Mouse (Mus musculus): ENCODE data around the gene Lrpap1.

The Lrpap1 gene

DNA sequence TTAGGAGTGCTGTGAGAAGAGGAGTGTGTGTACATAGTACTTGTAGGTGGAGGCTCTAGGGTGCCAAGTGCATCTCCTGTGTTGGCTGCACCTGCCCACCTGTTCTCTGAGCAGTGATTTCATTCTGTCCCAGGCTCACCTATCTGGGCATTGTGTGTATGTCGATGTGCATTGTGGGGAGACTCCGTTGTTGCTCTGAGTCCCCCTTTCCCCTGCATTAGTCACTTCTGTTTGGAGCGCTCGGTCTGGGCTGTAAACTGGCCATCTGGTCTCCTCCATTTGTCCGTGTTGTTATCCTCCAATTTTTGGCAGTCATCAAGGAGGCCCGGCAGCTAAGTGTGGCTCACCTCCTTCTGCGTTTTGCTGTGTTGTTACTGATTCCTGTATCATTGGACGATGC lies 14.5 kb upstream of the Lrpap1 start:
- no peak for DNase-seq (ENCODE audit: low spot score)

DNA sequence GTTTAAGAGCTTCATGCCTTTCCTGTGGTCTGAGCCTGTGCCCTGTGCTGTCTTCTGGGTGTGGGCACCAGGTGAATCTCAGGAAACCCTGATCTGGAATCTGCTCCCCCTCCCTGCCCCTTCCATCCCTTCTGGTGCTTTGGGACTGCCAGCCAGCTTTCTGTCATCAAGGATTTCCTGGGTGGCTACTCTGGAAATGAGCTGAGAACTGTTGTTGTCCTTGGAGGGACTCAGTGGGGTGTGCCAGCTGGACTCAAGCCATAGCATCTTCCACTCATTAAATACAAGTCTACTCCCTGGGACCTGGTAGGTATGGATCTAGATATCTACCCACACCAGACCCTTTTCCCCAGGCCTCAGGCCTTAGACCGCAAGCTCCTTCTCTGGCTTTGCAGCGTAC lies 12.9 kb upstream of the Lrpap1 start:
- no peak for DNase-seq (ENCODE audit: low spot score)

DNA sequence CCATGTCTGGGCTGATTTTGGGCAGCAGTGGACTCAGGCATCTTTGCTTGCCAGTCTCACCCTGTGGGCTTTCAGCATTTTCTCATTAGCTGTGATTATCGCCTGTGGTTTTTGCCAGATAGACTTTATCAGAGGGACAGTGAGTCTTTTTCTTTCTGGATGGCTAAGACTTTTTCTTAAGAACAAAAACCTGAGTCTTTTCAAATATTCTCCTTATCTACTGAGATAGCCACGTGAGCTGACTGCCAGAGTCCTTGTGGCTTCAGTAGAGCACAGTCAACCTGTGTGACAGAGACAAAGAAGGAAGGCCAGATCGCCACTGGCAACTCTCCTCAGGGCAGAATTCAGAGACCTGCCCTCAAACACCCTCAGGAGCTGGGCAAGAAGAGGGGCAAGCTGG lies 12.1 kb upstream of the Lrpap1 start:
- DNase-seq (ENCODE audit: low spot score): no peak

DNA sequence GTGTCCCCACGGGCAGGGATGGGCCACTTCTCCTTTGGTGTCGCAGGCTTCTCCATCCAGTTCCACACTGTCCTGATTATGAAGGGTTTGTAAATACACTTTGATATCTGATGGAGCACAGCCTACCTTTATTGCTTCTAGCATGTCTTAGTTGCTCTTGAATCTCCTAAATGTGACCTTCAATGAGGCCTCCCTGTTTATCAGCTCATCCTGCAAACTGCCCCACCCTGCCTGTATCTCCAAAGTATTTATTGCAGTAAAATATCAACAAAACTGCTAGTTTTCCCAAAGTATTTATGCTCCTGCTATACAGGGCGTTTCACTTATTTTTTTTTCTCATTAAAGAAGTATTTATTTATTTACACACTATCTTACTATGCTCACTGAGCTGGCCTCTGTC lies 10.4 kb upstream of the Lrpap1 start:
- no peak for DNase-seq (ENCODE audit: low spot score)

DNA sequence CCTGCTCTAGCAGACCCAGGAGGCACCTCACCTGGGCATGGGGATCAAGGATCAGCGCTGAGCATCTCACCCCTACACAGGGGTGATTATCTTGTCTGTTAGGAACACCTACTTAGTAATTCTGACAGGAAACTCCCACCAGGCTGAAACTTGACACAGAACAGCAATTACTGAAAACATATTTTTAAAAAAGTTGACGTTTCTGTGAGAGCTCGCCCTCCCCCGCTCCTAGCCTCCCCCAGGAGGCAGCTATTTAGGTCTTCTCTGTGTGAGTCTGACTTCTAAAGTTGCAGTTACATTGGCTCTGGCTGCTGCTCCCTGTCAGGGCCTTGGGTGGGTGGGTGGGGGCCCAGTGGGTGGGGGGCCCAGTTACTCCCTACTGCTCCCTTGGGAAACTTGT lies 6.9 kb upstream of the Lrpap1 start:
- no peak for DNase-seq (ENCODE audit: low spot score)

DNA sequence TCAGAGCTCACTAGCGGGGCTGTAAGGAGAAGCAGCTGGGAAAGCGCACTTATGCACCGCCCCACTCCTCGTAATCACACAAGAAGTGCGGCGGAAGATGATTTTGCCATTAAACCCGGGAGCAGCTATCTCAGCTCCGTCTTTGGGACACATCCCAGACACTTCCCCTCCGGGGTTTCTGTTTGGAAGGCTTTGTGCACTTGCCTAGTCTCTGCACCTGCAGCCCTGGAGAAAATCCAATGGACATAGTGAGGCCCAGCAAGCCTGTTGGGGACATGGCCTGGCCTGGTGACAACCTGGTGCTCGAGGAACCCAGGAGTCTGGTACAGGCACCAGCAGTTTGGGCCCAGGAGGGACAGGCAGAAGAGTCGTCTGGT lies 344 bp upstream of the Lrpap1 start:
- no peak for DNase-seq (ENCODE audit: low spot score)

DNA sequence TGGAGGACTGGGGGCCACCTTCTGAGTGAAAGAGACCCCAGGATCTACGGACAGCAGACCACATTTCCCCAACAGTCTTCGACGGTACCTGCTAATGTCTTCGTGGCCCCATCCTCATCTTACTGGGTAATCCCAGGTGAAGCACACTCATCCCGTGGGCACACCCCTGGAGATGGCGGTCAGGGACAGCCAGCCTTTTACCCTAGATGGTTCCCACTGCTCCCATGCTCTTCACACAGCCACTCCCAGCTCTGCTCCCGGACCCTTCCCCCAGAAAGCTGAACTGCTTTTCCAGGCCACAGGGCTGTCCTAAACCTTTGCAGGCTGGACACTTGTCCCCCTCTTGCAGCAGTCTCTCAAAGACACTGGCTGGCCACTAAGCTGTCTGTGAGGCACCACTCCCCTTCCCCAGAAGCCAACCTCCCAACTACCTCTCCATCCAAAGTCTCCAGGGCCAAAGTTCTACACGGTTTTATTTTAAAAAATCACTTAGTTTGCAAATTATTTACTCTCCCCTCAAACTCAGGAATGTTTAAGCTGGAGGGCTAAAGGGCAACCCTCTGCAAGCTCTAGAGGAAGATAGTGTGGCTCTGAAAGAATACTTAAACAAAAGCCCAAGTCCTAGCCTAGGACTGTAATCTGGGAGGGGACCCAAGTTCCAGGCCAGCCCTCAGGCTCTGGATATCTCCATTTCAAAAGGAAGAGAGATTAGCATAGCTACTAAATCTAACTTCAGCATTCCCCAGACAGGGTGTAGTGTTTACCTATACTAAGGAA lies 1.2 kb downstream of the Lrpap1 start:
- no peak for DNase-seq (ENCODE audit: low spot score)

DNA sequence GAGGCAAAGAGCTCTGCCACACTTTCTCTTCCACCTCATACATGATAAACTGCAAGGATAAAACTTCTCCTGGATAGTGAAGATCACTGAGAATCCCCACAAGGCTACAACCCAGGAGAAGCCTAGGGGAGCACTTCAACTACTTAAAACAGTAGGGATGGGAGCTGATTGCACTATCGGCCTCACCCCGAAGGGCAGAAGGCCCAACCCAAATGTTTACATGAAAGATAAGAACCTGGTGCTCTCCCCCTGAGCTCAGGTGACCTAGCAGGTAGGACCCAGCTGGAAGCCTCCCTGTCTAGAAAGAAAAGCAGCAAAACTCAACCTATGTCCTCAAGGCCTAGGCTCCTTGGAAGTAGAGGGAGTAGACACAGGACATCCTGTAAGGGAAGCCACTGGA lies 2.0 kb downstream of the Lrpap1 start:
- DNase-seq (ENCODE audit: low spot score): no peak

DNA sequence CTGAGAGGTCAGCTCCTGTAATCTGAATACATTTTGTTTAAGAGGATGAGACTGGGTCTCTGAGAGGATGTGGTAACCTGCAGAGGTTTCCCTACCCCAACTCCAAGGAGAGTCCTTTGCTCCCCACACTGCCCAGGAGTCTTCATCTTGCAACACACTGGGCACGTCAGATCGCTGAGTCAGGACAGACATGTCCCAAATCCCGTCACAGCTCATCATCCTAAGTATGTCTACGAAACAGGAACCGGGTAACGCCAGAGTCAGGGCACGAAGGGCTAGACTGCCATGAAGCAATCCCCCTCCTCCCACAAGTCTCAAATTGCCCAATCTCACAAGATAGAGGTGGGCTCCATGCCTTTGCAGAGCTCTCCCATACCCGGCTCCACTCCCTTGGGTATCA lies 2.5 kb downstream of the Lrpap1 start:
- DNase-seq (ENCODE audit: low spot score): no peak

DNA sequence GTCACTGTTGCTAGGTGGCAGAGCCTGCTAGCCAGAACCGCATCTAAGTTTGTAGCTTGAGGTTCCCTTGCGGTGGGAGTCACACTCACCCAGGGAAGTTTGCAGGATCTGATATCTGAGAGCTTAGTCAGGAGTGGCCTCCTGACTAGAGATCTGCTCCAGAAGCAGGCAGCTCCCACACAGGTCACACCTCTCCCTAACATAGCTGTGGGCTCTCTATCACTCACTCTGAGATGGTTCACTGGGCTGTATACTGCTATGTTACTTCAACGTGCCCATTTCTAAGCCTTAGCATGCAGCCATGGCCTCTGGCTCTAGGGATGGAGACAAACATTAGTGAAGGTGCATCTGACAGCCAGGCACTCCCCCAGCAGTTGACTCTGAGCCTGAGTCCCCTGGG lies 13.9 kb downstream of the Lrpap1 start:
- DNase-seq (ENCODE audit: low spot score): no peak

DNA sequence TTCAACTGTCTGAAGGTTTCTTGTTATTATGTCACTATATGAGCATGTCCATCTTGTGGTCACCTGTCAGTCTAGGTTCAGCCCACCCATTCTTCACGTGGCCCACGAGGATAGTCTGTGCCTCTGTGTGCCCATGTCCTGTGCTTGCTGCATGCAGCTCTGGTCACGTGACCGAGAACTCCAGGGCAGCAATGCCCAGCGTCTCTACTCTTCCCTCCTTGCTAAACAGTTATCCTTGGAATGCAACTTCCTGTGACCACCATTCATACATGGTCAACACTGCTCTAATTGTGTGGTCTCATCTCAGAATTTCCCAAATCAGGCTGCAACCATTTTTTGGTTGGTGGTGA lies 16.0 kb downstream of the Lrpap1 start:
- no peak for DNase-seq (ENCODE audit: low spot score)

DNA sequence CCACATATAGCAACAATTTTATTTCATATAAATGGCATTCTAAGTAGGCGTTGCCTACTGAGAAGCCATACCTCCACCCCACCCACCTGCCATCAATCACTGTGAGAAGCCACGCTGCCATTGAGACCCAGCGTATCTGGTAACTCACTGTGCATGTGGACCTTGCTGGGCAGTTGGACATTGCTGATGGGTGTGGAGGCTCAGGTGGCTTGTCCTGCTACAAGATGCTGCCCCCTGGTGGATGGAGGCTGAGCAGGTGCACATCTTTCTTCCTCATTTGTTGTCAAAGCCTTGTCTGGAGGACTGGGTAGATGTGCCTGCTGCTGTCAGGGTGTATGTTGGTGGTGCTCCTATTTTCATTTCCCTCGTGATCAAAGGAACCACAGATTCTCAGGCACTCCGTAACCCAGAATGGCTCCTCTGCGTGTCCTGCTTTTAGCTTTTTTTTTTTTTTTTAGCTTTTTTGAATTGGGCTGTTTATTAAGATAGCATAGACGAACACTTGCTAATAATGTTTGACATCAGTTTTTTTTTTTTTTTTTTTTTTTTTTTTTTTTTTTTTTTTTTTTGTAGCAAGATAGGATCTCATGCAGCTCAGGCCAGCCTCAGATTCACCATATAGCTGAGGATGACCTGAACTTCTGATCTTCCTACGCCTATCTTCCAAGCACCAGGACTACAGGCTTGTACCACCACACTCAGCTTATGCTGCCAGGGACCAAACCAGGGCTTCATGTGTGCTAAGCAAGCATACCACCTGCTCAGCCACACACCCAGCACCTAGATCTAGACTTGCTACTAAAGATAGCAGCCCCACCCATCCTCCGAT lies 16.6 kb downstream of the Lrpap1 start:
- DNase-seq (ENCODE audit: low spot score): peak; percentile 73

DNA sequence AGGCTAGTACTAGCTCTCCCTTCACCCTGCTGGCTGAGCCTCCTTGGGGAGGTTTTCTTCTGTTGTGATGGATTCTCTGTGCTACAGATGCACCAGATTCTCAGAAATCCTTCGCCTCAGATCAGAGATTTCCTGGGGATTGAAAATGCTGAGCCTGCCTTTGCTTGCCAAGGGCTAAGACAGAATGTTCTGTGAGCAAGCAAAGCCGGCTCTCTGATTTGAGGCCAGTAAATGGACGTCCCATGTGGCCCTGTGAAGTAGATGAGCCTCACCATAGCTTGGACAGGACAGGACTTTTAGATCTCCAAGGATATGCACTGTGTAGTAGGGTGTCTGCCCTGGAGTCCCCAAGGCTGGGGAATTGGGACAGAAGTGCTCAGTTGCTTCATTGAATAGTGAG lies 20.7 kb downstream of the Lrpap1 start:
- DNase-seq (ENCODE audit: low spot score): no peak

DNA sequence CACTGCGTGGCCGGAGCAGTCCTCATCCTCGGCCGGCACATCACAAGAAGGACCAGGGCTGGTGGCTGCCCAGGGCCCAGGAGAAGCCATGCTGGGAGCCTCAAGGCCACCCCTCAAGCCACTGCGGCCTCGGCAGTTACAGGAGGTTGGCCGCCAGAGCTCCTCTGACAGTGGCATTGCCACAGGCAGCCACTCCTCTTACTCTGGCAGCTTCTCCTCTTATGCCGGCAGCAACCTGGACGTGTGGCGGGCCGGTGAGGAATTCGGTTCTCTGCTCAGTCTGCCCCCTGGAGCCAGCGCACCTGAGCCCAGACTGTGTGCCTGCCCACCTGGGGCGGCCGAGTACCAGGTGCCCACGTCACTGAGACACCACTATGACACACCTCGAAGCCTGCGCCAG lies 26.5 kb downstream of the Lrpap1 start:
- no peak for DNase-seq (ENCODE audit: low spot score)

DNA sequence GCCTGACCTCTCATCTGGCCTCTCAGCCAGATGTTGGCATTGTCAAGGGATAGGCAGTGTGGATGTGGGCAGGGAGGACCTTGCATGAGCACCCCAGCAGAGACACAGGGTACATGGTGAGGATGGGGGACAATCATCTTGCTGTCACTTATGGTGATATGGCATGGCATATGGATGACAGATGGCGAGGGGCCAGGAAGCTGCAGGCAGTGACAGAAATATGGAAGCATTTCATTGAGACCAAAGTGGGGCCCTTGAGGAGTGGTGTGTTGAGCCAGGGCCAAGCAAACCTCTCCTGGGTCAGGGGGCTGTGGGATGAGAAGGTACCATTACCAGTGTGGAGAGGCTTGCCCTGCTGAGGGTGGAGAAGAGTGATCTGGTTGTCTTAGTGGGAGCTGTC lies 29.2 kb downstream of the Lrpap1 start:
- DNase-seq (ENCODE audit: low spot score): no peak

DNA sequence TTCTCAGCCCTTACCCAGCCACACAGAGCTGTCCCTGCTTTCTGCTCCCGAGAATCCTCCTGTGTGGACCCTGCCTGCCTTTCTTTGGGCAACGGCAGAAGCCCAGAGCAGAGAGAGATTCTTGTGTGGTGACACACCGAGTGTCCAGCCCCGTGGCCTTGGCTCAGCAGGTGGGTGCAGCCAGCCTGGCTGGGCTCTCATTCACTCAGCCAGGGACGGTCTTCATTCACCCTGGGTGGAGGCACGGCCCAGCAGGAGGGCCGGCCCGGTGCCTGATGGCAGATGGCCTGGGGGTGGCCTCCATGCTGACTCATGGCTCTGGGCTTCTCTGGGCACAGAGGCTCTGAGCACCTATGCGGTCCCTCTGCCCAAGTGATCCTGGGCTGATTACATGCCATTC lies 31.6 kb downstream of the Lrpap1 start:
- DNase-seq (ENCODE audit: low spot score): no peak

DNA sequence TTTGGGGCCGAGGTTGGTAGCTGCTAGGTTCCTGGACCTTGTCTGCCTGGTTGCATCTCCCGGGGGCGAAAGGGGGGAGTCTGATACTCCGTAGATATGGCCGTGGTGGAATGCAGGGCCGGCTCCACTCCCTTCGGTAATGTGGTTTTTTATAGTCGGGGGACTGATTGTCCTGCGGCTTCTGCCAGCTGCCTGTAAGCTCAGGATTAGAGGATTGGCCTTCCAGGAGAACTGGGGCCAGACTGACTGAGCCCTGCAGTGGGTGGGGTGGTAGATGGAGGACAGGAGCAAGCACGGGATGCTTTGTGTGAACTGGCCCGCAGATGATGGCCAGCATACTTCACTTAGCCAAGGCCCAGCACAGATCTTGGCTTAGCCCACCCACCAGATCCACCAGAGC lies 32.3 kb downstream of the Lrpap1 start:
- no peak for DNase-seq (ENCODE audit: low spot score)

DNA sequence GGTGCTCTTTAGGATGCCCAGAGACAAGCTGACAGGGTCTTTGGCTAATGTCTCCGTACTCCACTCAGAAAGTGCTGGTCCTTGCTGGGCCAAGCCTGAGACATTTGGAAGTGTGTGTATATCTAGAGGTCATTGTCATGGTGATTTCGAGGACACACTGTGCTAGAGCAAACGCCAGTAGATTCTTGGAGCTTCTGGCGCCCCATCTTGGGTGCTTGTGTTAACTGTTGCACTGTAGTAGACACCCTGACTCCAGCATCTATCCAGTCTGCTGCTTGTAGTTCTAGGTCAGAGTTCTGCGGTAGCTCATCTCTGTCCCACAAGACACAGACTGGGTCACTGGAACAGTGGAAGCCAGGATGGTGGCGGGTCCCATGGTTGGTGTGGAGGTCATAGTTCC lies 33.7 kb downstream of the Lrpap1 start:
- no peak for DNase-seq (ENCODE audit: low spot score)

DNA sequence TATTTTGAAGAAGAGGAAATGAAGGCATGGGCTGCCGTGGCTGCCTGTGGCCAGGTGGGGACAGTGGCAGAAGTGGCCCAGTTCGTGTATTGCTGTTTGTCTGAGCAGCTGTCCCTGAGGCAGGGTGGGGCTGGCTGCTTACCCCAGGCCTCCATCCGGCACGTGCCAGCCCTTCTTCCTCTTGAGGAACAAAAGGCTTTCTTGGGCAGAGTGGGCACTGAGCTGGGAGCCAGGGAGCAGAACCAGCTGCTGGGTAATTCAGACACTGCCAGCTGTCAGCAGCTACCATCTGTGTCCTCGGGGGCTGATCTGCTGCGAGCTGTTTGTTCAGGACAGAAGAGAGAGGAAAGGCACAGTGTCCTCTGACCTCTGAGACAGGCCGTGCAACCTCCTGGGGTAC lies 34.6 kb downstream of the Lrpap1 start:
- DNase-seq (ENCODE audit: low spot score): no peak

DNA sequence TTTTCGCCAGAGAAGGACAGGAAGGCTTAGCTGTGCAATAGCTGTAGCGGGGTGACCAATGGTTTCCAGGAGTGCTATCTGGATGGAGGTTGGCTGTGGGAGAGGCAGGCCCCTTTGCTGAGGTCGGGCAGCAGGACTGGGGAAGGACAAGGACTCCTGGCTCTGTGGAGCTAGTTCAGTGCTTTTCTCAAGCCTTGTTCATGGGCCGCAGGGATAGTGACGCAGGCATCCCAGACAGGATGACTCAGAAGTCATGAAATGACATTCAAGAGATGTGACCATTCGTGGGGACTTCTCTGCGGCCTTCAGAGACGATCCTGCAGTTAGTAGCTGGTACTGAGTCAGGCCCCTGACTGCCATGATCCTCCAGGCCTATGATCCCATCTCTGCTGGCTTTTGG lies 35.3 kb downstream of the Lrpap1 start:
- DNase-seq (ENCODE audit: low spot score): no peak

DNA sequence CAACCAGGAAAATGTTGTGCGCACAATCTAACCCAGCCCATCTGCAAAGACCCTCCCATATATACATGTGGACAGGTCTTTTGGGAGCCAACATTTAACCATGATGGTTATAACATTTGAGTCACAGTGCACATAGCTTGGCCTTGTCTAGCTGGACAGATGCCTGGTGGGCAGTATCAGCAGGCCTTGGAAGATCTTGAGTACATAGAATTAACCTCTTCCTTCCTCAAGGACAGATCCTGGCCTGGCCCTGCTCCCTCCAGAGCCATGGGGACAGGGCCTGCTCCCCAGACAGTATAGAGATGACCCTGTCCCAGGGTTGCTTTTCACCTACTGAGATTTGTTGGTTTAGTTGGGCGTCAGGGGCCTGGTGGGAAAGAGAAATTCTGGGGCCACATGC lies 35.7 kb downstream of the Lrpap1 start:
- DNase-seq (ENCODE audit: low spot score): no peak

DNA sequence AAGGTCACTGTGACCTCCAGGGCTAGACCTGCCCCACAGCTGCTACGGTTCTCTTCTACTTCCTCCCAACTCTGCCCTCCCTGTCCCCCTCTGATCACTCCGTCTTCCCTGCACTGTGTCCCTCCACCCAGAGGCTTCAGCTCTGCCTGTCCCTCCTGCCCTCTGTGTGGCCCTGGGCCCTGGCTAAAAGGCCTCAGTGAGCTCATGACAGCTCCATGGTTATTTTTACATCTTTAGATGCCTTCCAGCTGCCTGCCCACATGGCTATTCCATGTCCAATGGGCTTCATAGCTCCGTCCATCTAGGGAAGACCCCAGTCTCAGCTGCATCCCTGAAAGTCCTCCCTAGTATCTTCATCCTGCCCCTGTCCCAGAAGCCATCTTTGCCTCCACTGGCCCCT lies 45.5 kb downstream of the Lrpap1 start:
- DNase-seq (ENCODE audit: low spot score): no peak

DNA sequence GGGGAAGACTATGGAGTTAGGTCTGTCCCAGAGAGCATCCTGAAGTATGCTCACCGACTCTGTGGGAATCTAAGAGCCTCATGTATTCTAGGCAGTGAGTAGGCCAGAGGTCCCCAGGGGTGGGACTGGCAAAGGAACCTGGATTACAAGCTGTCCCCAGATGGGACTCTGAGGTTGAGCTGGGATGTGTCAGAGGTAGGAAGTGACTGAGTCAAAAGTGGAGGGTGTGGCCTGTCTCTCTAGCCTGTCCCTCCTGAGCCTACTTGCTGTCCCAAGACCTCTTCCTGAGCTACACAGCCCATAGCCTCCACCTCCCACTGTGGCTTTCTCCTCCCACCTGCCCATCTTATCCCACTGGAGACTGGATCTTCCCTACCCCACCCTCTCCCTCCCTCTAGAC lies 47.4 kb downstream of the Lrpap1 start:
- no peak for DNase-seq (ENCODE audit: low spot score)

DNA sequence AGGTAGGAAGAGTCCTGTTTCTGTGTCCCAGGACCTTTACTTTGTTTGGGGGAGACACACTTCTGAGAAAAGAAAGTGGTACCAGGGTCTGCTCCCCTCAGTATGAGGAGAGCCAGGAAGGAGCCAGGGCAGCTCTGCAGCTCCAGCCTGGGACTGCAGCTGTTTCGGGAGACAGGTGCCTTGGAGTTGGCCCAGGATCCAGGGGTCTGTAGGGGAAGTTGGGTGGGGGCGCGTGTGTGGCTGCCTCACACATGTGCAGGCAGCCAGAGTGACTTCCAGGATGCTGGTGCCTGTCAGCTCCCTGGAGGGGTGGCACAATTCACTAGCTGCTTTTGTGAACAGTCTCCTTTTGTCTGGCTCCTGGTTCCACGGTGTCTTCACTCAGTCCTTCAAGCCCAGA lies 48.0 kb downstream of the Lrpap1 start:
- DNase-seq (ENCODE audit: low spot score): no peak

Data from retina, embryonic 14.5 days (tissue).